Comparison of ENCODE assay signal across 8 mouse cellular contexts in genomic region chr12:55013626-55014398, GRCm38 (mm10). TPM values are rescaled to one million over a fixed set of nuclear protein-coding genes. Genes with fewer than 3 reads are reported as not detected.
DNase-seq lines count a peak whose midpoint lies in the region; ATAC-seq and TF ChIP-seq lines count a peak whose summit lies in the region.

Baz1a (minus strand) TSS chr12:55014348.

- ATAC-seq in hindbrain, postnatal 0 days: no peak
- ATAC-seq in activated CD4-positive, CD25-positive, alpha-beta regulatory T cell, adult 4 months: no peak
- no peak for ATAC-seq in forebrain, embryonic 15.5 days (replicated peaks)
- ATAC-seq in liver, embryonic 13.5 days (ENCODE audit: low read depth): no peak

- no peak within 1 kb of the TSS for H3K9ac ChIP-seq in hindbrain, postnatal 0 days (replicated peaks; ENCODE audit: low read length)
- no peak within 1 kb of the TSS for H3K9ac ChIP-seq in forebrain, embryonic 15.5 days (replicated peaks)
- H3K9ac ChIP-seq in liver, embryonic 13.5 days: no peak within 1 kb of the TSS

- H3K9me3 ChIP-seq in hindbrain, embryonic 10.5 days: no peaks in the 10 kb centered on the region
- no peaks in the 10 kb centered on the region for H3K9me3 ChIP-seq in hindbrain, postnatal 0 days (ENCODE audit: low read length)
- no peaks in the 10 kb centered on the region for H3K9me3 ChIP-seq in forebrain, embryonic 15.5 days
- no peaks in the 10 kb centered on the region for H3K9me3 ChIP-seq in liver, embryonic 13.5 days (replicated peaks)

- H3K4me2 ChIP-seq in hindbrain, postnatal 0 days (ENCODE audit: low read depth, low read length): no peak within 1 kb of the TSS
- H3K4me2 ChIP-seq in forebrain, embryonic 15.5 days (replicated peaks): no peak within 1 kb of the TSS
- H3K4me2 ChIP-seq in liver, embryonic 13.5 days: no peak within 1 kb of the TSS

- 88% methylated on average over 6 of the region's 6 CpGs for whole genome bisulfite sequencing in hindbrain, embryonic 10.5 days
- 86% methylated on average over 6 of the region's 6 CpGs for WGBS in hindbrain, postnatal 0 days
- WGBS in forebrain, embryonic 15.5 days: 84% methylated on average over 6 of the region's 6 CpGs
- 74% methylated on average over 6 of the region's 6 CpGs for WGBS in liver, embryonic 13.5 days (ENCODE audit: insufficient replicate concordance)

- H3K36me3 ChIP-seq in hindbrain, embryonic 10.5 days: no peaks in the 10 kb centered on the region
- H3K36me3 ChIP-seq in hindbrain, postnatal 0 days (ENCODE audit: insufficient read depth, low read length): no peaks in the 10 kb centered on the region
- no peaks in the 10 kb centered on the region for H3K36me3 ChIP-seq in forebrain, embryonic 15.5 days
- no peaks in the 10 kb centered on the region for H3K36me3 ChIP-seq in liver, embryonic 13.5 days

- H3K27me3 ChIP-seq in hindbrain, embryonic 10.5 days (ENCODE audit: insufficient read depth, poor library complexity, severe bottlenecking): no peaks in the 10 kb centered on the region
- H3K27me3 ChIP-seq in hindbrain, postnatal 0 days (ENCODE audit: insufficient read depth, low read length): no peaks in the 10 kb centered on the region
- no peaks in the 10 kb centered on the region for H3K27me3 ChIP-seq in forebrain, embryonic 15.5 days
- H3K27me3 ChIP-seq in liver, embryonic 13.5 days: no peaks in the 10 kb centered on the region

- H3K4me3 ChIP-seq in hindbrain, embryonic 10.5 days: no peak within 1 kb of the TSS
- no peak within 1 kb of the TSS for H3K4me3 ChIP-seq in hindbrain, postnatal 0 days (ENCODE audit: low read length)
- H3K4me3 ChIP-seq in forebrain, embryonic 15.5 days: no peak within 1 kb of the TSS
- H3K4me3 ChIP-seq in liver, embryonic 13.5 days (replicated peaks): no peak within 1 kb of the TSS

- no peak for TF ChIP-seq CTCF in hindbrain, postnatal 0 days (IDR thresholded peaks at IDR 0.05; ENCODE audit: low read depth)

- no peak within 1 kb of the TSS for H3K27ac ChIP-seq in hindbrain, embryonic 10.5 days
- no peak within 1 kb of the TSS for H3K27ac ChIP-seq in hindbrain, postnatal 0 days
- H3K27ac ChIP-seq in forebrain, embryonic 15.5 days (replicated peaks): no peak within 1 kb of the TSS
- no peak within 1 kb of the TSS for H3K27ac ChIP-seq in liver, embryonic 13.5 days

- H3K4me1 ChIP-seq in hindbrain, embryonic 10.5 days (replicated peaks): no peaks in the 10 kb centered on the region
- no peaks in the 10 kb centered on the region for H3K4me1 ChIP-seq in hindbrain, postnatal 0 days (ENCODE audit: insufficient read depth, low read length)
- H3K4me1 ChIP-seq in forebrain, embryonic 15.5 days: 0 out of 2 replicates have a peak, but pooled peaks cover 3% of the 10 kb centered on the region
- H3K4me1 ChIP-seq in liver, embryonic 13.5 days (replicated peaks): peaks cover 4% of the 10 kb centered on the region; the same call in 1 of the 2 replicates

- DNase-seq in hindbrain, embryonic 10.5 days (ENCODE audit: low spot score): no peak
- DNase-seq in hindbrain, postnatal 0 days (ENCODE audit: low spot score): no peak
- DNase-seq in liver, embryonic 13.5 days: no peak
- no peak for DNase-seq in natural killer cell, adult 2 months (ENCODE audit: low spot score in 2 of 2)
- DNase-seq in right cerebral cortex, postnatal 4 days: no peak
- no peak for DNase-seq in spleen, postnatal 4 days (ENCODE audit: low spot score in 2 of 2)

RNA-seq across cellular contexts. Expression of gene Baz1a, which starts in this region (rescaled TPM):
- 26.3 and 33.8 TPM in 2 replicates for polyA plus RNA-seq in hindbrain, embryonic 10.5 days (2016; fragmentation: Nextera tagmentation; extraction: Ambion mirVana)
- total RNA-seq in hindbrain, postnatal 0 days (2014; rRNA removed): 2.3 and 3.1 TPM in 2 replicates
- 4.6 and 6.0 TPM in 2 replicates for polyA plus RNA-seq in hindbrain, postnatal 0 days (2015; fragmentation: Nextera tagmentation; extraction: Ambion mirVana)
- 10 to 100 TPM; 32.7 to 38.6 TPM for polyA plus RNA-seq in activated CD4-positive, CD25-positive, alpha-beta regulatory T cell, adult 4 months (2017; shearing (Covaris generic))
- 15.2 and 18.5 TPM in 2 replicates for polyA plus RNA-seq in forebrain, embryonic 15.5 days (2015; fragmentation: Nextera tagmentation; extraction: Ambion mirVana)
- polyA plus RNA-seq in liver, embryonic 13.5 days (2015; fragmentation: Nextera tagmentation; extraction: Ambion mirVana): 32.3 and 38.0 TPM in 2 replicates
